Comparison of ENCODE assay signal across 8 mouse cellular contexts in genomic region chr6:128355201-128355681, GRCm38 (mm10). TPM values are rescaled to one million over a fixed set of nuclear protein-coding genes. Genes with fewer than 3 reads are reported as not detected.
DNase-seq lines count a peak whose midpoint lies in the region; ATAC-seq and TF ChIP-seq lines count a peak whose summit lies in the region.

No protein-coding gene starts in this region.

- peaks cover 25% of the 10 kb centered on the region for H3K4me1 ChIP-seq in forebrain, embryonic 13.5 days
- H3K4me1 ChIP-seq in hindbrain, embryonic 10.5 days (replicated peaks) = peaks cover 37% of the 10 kb centered on the region
- H3K4me1 ChIP-seq in small intestine, adult 2 months (ENCODE audit: control insufficient read depth, insufficient read depth, insufficient read length, low read length) = peaks cover 5% of the 10 kb centered on the region

- TF ChIP-seq CTCF in small intestine, adult 2 months (IDR thresholded peaks at IDR 0.05; ENCODE audit: extremely low read depth, insufficient read length, insufficient replicate concordance, low read depth, low read length) = no peak

- ATAC-seq in forebrain, embryonic 13.5 days = peak; percentile 78

- peak; percentile 73 for DNase-seq in embryo, embryonic 10 days (ENCODE audit: low spot score)
- no peak for DNase-seq in embryo, embryonic 11 days
- peak; percentile 79 for DNase-seq in adrenal gland, postnatal 14 days
- DNase-seq in hindbrain, embryonic 10.5 days (ENCODE audit: low spot score) = no peak
- peak; percentile 52 for DNase-seq in layer of hippocampus, adult 9-11 months
- peak; percentile 57 for DNase-seq in lung, postnatal 10 days

- no peak for TF ChIP-seq POLR2A in small intestine, adult 2 months (IDR thresholded peaks at IDR 0.05; ENCODE audit: low read depth, low read length)

- peak overlapping the region; percentile 73 for H3K4me3 ChIP-seq in forebrain, embryonic 13.5 days
- peak overlapping the region; percentile 83 for H3K4me3 ChIP-seq in hindbrain, embryonic 10.5 days
- peak overlapping the region; percentile 61 for H3K4me3 ChIP-seq in small intestine, adult 2 months (ENCODE audit: low read depth, low read length)

- no peaks in the 10 kb centered on the region for H3K9me3 ChIP-seq in forebrain, embryonic 13.5 days (replicated peaks)
- no peaks in the 10 kb centered on the region for H3K9me3 ChIP-seq in hindbrain, embryonic 10.5 days

- peaks cover 35% of the 10 kb centered on the region for H3K36me3 ChIP-seq in forebrain, embryonic 13.5 days (ENCODE audit: poor library complexity, severe bottlenecking)
- peaks cover 50% of the 10 kb centered on the region for H3K36me3 ChIP-seq in hindbrain, embryonic 10.5 days
- peaks cover 7% of the 10 kb centered on the region for H3K36me3 ChIP-seq in small intestine, adult 2 months (ENCODE audit: control insufficient read depth, insufficient read depth, low read length)

- under 1% methylated on average over 25 of the region's 28 CpGs for WGBS in forebrain, embryonic 13.5 days
- WGBS in hindbrain, embryonic 10.5 days = under 1% methylated on average over 28 of the region's 28 CpGs
- under 1% methylated on average over 28 of the region's 28 CpGs for WGBS in small intestine, adult 2 months

- H3K27me3 ChIP-seq in forebrain, embryonic 13.5 days = no peaks in the 10 kb centered on the region
- H3K27me3 ChIP-seq in hindbrain, embryonic 10.5 days (ENCODE audit: insufficient read depth, poor library complexity, severe bottlenecking) = no peaks in the 10 kb centered on the region
- no peaks in the 10 kb centered on the region for H3K27me3 ChIP-seq in small intestine, adult 2 months (ENCODE audit: control insufficient read depth, insufficient read depth, low read length)

- H3K9ac ChIP-seq in forebrain, embryonic 13.5 days = peak overlapping the region; percentile 86

- H3K4me2 ChIP-seq in forebrain, embryonic 13.5 days = peak overlapping the region; percentile 72

- H3K27ac ChIP-seq in forebrain, embryonic 13.5 days = peak overlapping the region; percentile 88
- peak overlapping the region; percentile 93 for H3K27ac ChIP-seq in hindbrain, embryonic 10.5 days
- H3K27ac ChIP-seq in small intestine, adult 2 months (ENCODE audit: insufficient read depth, low read depth, low read length) = no peak overlapping the region

RNA-seq across cellular contexts. Expression of gene Tulp3, which starts 0.4 kb away (rescaled TPM):
- total RNA-seq in adrenal gland, postnatal 14 days (2021) = 28.9 and 36.7 TPM in 2 replicates
- 15.9 and 17.5 TPM in 2 replicates for polyA plus RNA-seq in forebrain, embryonic 13.5 days (2015; fragmentation: Nextera tagmentation; extraction: Ambion mirVana)
- polyA plus RNA-seq in hindbrain, embryonic 10.5 days (2016; fragmentation: Nextera tagmentation; extraction: Ambion mirVana) = 19.1 and 21.4 TPM in 2 replicates
- polyA plus RNA-seq in small intestine, adult 2 months (2012; rRNA removed) = 2.0 and 2.4 TPM in 2 replicates

RNA-seq across cellular contexts. Expression of gene Rhno1, which starts 7.5 kb away (rescaled TPM):
- total RNA-seq in adrenal gland, postnatal 14 days (2021) = 23.7 and 25.6 TPM in 2 replicates
- polyA plus RNA-seq in forebrain, embryonic 13.5 days (2015; fragmentation: Nextera tagmentation; extraction: Ambion mirVana) = 180 TPM in 2 replicates
- 177 and 192 TPM in 2 replicates for polyA plus RNA-seq in hindbrain, embryonic 10.5 days (2016; fragmentation: Nextera tagmentation; extraction: Ambion mirVana)
- 7.2 and 11.2 TPM in 2 replicates for polyA plus RNA-seq in small intestine, adult 2 months (2012; rRNA removed)

RNA-seq across cellular contexts. Expression of gene Foxm1, which starts 7.5 kb away (rescaled TPM):
- total RNA-seq in adrenal gland, postnatal 14 days (2021) = 15.0 and 16.7 TPM in 2 replicates
- 42.5 and 44.0 TPM in 2 replicates for polyA plus RNA-seq in forebrain, embryonic 13.5 days (2015; fragmentation: Nextera tagmentation; extraction: Ambion mirVana)
- polyA plus RNA-seq in hindbrain, embryonic 10.5 days (2016; fragmentation: Nextera tagmentation; extraction: Ambion mirVana) = 61.2 and 67.0 TPM in 2 replicates
- polyA plus RNA-seq in small intestine, adult 2 months (2012; rRNA removed) = 6.3 and 11.3 TPM in 2 replicates

RNA-seq across cellular contexts. Expression of gene Tex52, which starts 20.0 kb away (rescaled TPM):
- not detected in 2 replicates for total RNA-seq in adrenal gland, postnatal 14 days (2021)
- 1.0 and 1.2 TPM in 2 replicates for polyA plus RNA-seq in forebrain, embryonic 13.5 days (2015; fragmentation: Nextera tagmentation; extraction: Ambion mirVana)
- 0.62 and 0.86 TPM in 2 replicates for polyA plus RNA-seq in hindbrain, embryonic 10.5 days (2016; fragmentation: Nextera tagmentation; extraction: Ambion mirVana)
- not detected in 2 replicates for polyA plus RNA-seq in small intestine, adult 2 months (2012; rRNA removed)

RNA-seq across cellular contexts. Expression of gene Gm44596, which starts 20.1 kb away (rescaled TPM):
- not detected in 2 replicates for total RNA-seq in adrenal gland, postnatal 14 days (2021)
- polyA plus RNA-seq in forebrain, embryonic 13.5 days (2015; fragmentation: Nextera tagmentation; extraction: Ambion mirVana) = not detected in 2 replicates
- not detected in 2 replicates for polyA plus RNA-seq in hindbrain, embryonic 10.5 days (2016; fragmentation: Nextera tagmentation; extraction: Ambion mirVana)
- polyA plus RNA-seq in small intestine, adult 2 months (2012; rRNA removed) = not detected in 2 replicates

Comparison
In these comparisons a context has a peak if more than half of its experiments do, and no peak if none do; other contexts are left out.
1. DNase-seq: peak in embryo, embryonic 10 days (single experiment), adrenal gland, postnatal 14 days (single experiment), layer of hippocampus, adult 9-11 months (single experiment) and lung, postnatal 10 days (single experiment); none in embryo, embryonic 11 days (single experiment) and hindbrain, embryonic 10.5 days (single experiment).
2. RNA of gene Rhno1, which starts 7.5 kb away (polyA plus RNA-seq): 180 TPM in forebrain, embryonic 13.5 days and 177 to 192 TPM in hindbrain, embryonic 10.5 days; 7.2 to 11.2 TPM in small intestine, adult 2 months; every median in the first group is over 10 times any median in the second.
3. Peak in every context shown above with its lines, with median percentiles within 50 percentile points of each other: H3K4me3 ChIP-seq.